Mouse (Mus musculus) C2C12 (cell line): Measurements from ENCODE around the gene Zbed3. TPM values are rescaled to one million over a fixed set of nuclear protein-coding genes. Genes with fewer than 3 reads are reported as not detected.

ENCODE experiments used
- H3K27me3 ChIP-seq: one replicate; pipeline ENCODE4 v1.6.1; 2011; ENCODE audit not compliant: control insufficient read depth, insufficient read depth, insufficient read length
- H3K36me3 ChIP-seq: one replicate; pipeline ENCODE4 v1.6.1; 2011; ENCODE audit not compliant: control insufficient read depth, insufficient read depth
- H3K4me3 ChIP-seq: one replicate; pipeline ENCODE4 v1.5.1; 2011; ENCODE audit warnings: mild to moderate bottlenecking, control low read depth; ENCODE audit not compliant: poor library complexity, insufficient read depth, severe bottlenecking
- H3K79me2 ChIP-seq: one replicate; pipeline ENCODE4 v1.6.1; 2011; ENCODE audit not compliant: control insufficient read depth, insufficient read depth
- H3K79me3 ChIP-seq: one replicate; pipeline ENCODE4 v1.6.1; 2011; ENCODE audit warnings: low read depth, control low read depth
- H3ac ChIP-seq: one replicate; pipeline ENCODE3; 2011; ENCODE audit warnings: low read depth; ENCODE audit not compliant: control insufficient read depth, insufficient read length
- CEBPB ChIP-seq: IDR thresholded peaks from one replicate; pipeline ENCODE4 v1.6.1; 2011; ENCODE audit warnings: low read depth, mild to moderate bottlenecking, control low read depth, moderate library complexity
- CTCF ChIP-seq: IDR thresholded peaks from one replicate; pipeline ENCODE4 v1.5.1; 2011; ENCODE audit not compliant: control insufficient read depth, insufficient read depth, insufficient read length
- FOSL1 ChIP-seq: IDR thresholded peaks from one replicate; pipeline ENCODE4 v1.8.0; 2011; ENCODE audit warnings: mild to moderate bottlenecking, low read length; ENCODE audit not compliant: poor library complexity, insufficient read depth, severe bottlenecking
- MAX ChIP-seq: IDR thresholded peaks from one replicate; pipeline ENCODE4 v1.6.1; 2011; ENCODE audit warnings: mild to moderate bottlenecking, control low read depth
- MYOD1 ChIP-seq: IDR thresholded peaks from one replicate; pipeline ENCODE4 v1.6.1; 2011; ENCODE audit warnings: low read depth; ENCODE audit not compliant: control insufficient read depth, insufficient read length
- MYOG ChIP-seq: IDR thresholded peaks from one replicate; pipeline ENCODE4 v1.6.1; 2011; ENCODE audit not compliant: control insufficient read depth, insufficient read length; ENCODE audit errors: extremely low read depth
- USF1 ChIP-seq: IDR thresholded peaks from one replicate; pipeline ENCODE4 v1.6.1; 2011; ENCODE audit warnings: low read depth, mild to moderate bottlenecking, control low read depth, moderate library complexity
- polyA plus RNA-seq: library from polyadenylated mRNA; unstranded; fragments of >200 nt; fragmentation: generic; extraction: Trizol; gene quantifications from one replicate; pipeline ENCODE4 v1.2.1, GENCODE M21; 2012; ENCODE audit warnings: missing spikeins

Gene Zbed3
- polyA plus RNA-seq, 1 experiment = 22.6 TPM

DNA sequence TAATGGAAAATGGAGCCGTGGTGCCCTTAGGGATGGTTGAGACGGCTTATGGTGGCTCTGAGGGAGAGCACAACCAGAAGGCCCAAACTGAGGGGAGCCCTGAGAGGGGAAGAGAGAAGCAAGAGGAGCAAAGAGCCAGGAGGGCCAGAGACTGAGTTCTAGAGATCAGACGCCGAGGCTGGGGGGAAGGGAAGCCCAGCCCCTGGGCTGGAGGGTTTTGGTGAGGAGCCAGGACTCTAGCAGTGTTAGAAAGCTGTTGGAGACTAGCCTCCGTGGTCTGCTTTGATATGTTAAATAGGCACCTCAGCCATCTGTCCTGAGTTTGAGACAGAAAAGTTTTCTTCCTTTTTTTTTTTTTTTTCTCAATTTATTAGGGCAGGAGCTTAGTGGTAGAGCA is 3.9 kb downstream of the Zbed3 start:
- H3K4me3 ChIP-seq = no peak overlapping the region
- peaks cover 6% of the 10 kb centered on the region for H3K36me3 ChIP-seq
- peaks cover 80% of the 10 kb centered on the region for H3K79me2 ChIP-seq
- H3ac ChIP-seq = no peak overlapping the region
- peaks cover 61% of the 10 kb centered on the region for H3K79me3 ChIP-seq
- no peaks in the 10 kb centered on the region for H3K27me3 ChIP-seq
- no peak for TF ChIP-seq MAX
- TF ChIP-seq USF1 = no peak
- TF ChIP-seq MYOD1 = no peak
- TF ChIP-seq CTCF = no peak
- TF ChIP-seq FOSL1 = no peak
- TF ChIP-seq MYOG = no peak
- TF ChIP-seq CEBPB = no peak

DNA sequence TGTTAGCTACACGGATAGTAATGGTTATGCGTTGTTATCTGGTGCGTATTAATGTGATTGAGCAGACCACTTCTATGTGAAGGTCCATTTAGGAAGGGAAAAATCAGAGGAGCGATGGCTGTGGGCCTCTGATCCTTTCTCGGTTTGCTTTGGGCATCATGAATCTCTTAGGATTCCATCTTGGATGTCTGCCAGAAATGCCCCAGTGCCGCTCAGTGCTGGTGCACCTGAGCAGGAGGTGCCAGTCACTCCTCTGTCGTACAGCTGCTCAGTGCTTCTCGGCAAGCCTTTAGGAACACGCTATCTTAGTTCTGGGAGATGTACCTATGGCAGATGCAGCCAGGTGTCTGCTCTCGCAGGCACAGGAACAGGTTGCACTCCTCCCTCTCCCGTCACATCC is 5.4 kb downstream of the Zbed3 start:
- TF ChIP-seq USF1 (no peak), MYOD1 (no peak)
- peaks cover 73% of the 10 kb centered on the region for H3K79me3 ChIP-seq

GRCm38 (mm10) chr13:95330507-95330906 is 7.1 kb downstream of the Zbed3 start:
- Histone ChIP-seq H3ac (no peak overlapping the region), H3K27me3 (no peaks in the 10 kb centered on the region), H3K79me2 (peaks cover 100% of the 10 kb centered on the region), H3K79me3 (peaks cover 87% of the 10 kb centered on the region), H3K4me3 (no peak overlapping the region), H3K36me3 (peaks cover 6% of the 10 kb centered on the region)
- TF ChIP-seq MAX (no peak), FOSL1 (no peak), CTCF (no peak), CEBPB (no peak), MYOD1 (no peak), USF1 (no peak)

More for the DNA sequence above, 5.4 kb downstream of the Zbed3 start:
- no peak overlapping the region for H3K4me3 ChIP-seq
- H3K36me3 ChIP-seq = peaks cover 6% of the 10 kb centered on the region
- H3ac ChIP-seq = no peak overlapping the region
- H3K27me3 ChIP-seq = no peaks in the 10 kb centered on the region
- H3K79me2 ChIP-seq = peaks cover 94% of the 10 kb centered on the region

DNA sequence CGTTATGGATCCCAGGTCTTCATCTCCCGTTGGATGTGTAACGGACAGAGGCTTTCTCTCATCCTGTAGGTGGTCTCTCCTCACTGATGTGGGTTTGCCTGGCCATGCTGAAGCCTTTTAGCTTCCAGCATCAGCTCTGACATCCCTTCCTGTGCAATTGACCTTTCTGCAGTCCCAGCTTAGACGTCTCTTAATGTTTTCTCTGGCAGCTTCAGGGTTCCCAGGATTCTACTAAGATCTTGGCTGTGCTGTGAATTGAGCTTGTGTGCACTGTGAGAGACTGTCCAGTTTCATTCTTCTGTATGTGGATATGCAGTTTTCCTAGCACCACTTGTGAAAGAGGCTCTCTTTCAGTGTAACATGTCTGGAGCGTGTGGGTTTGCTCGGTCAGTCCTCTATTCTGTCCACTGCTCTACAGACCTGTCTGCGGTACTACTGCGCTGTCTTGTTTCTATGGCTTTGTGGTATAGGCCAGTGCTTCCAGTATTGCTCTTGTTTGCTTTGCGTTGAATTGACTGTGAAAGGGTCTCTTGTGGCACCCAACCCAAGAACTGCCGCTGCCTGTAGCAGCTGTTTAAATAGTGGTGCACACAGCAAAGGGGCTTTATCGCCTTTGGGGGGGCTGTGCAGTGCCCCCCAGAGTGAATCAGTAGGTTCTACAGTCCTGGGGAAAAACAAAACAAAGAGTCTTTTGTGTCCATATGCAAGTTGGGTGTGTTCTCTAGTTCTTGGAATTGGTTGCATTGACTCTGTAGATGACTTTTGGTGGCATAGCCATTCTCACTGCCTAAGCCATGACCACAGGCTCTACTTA is 8.9 kb downstream of the Zbed3 start:
- TF ChIP-seq MAX (no peak), CTCF (no peak), FOSL1 (no peak)
- Histone ChIP-seq H3K27me3 (no peaks in the 10 kb centered on the region), H3K79me3 (peaks cover 75% of the 10 kb centered on the region), H3ac (no peak overlapping the region), H3K79me2 (peaks cover 86% of the 10 kb centered on the region), H3K4me3 (no peak overlapping the region), H3K36me3 (peaks cover 14% of the 10 kb centered on the region)

DNA sequence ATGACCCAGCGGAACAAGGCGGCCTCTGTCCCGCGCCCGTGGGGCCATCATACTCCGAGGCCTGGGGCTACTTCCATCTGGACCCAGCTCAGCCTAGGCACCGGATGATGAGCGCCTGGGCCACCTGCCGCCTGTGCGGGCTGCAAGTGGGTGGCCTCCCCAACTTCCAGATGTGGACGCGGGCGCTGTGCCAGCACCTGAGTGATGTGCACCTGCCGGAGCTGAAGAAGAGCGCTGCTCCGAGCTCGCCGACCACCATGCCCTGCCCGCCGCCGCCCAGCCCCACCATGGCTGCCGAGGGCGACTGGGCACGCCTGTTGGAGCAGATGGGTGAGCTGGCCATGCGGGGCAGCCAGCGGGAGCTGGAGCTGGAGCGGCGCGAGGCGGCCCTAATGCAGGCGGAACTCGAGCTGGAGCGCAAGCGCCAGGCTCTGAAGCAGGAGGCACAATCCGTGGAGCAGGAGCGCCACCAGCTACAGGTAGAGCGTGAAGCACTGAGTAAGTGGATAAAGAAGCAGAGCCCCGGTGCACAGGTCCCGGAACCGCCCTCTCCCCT is 12.8 kb downstream of the Zbed3 start:
- no peak overlapping the region for H3K4me3 ChIP-seq

DNA sequence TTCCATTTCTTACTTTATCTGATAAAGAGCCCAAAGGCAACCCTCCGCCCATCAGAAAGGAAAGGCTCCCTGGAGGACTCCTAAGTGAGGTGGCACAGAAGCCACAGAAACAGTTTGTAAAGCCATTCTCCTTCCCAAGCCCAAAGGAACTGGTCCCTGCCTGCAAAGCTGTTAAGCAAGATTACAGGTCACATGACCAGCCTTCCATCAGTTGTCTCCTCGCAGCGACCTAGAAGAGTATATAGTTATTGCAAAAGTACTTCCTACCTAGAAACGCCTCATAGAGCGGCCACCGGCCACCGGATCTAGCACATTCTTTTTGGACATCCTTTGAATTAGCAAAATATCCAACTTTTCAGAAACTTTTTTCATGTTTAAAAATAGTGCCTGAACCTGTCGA is 20.1 kb downstream of the Zbed3 start:
- TF ChIP-seq MAX (no peak), USF1 (peak; percentile 38)

More for the DNA sequence above, 12.8 kb downstream of the Zbed3 start:
- TF ChIP-seq FOSL1 (no peak), MYOD1 (no peak), MYOG (no peak), USF1 (no peak), CTCF (no peak), MAX (no peak), CEBPB (no peak)
- Histone ChIP-seq H3K27me3 (no peaks in the 10 kb centered on the region), H3K79me3 (peaks cover 36% of the 10 kb centered on the region), H3K36me3 (peaks cover 27% of the 10 kb centered on the region), H3ac (no peak overlapping the region), H3K79me2 (peaks cover 47% of the 10 kb centered on the region)

More for the DNA sequence above, 20.1 kb downstream of the Zbed3 start:
- peaks cover 12% of the 10 kb centered on the region for H3K36me3 ChIP-seq
- no peak overlapping the region for H3ac ChIP-seq
- no peak overlapping the region for H3K4me3 ChIP-seq
- H3K79me3 ChIP-seq = no peaks in the 10 kb centered on the region
- H3K79me2 ChIP-seq = no peaks in the 10 kb centered on the region
- H3K27me3 ChIP-seq = no peaks in the 10 kb centered on the region
